Comparison of ENCODE assay signal across 8 mouse cellular contexts in the genomic region with DNA sequence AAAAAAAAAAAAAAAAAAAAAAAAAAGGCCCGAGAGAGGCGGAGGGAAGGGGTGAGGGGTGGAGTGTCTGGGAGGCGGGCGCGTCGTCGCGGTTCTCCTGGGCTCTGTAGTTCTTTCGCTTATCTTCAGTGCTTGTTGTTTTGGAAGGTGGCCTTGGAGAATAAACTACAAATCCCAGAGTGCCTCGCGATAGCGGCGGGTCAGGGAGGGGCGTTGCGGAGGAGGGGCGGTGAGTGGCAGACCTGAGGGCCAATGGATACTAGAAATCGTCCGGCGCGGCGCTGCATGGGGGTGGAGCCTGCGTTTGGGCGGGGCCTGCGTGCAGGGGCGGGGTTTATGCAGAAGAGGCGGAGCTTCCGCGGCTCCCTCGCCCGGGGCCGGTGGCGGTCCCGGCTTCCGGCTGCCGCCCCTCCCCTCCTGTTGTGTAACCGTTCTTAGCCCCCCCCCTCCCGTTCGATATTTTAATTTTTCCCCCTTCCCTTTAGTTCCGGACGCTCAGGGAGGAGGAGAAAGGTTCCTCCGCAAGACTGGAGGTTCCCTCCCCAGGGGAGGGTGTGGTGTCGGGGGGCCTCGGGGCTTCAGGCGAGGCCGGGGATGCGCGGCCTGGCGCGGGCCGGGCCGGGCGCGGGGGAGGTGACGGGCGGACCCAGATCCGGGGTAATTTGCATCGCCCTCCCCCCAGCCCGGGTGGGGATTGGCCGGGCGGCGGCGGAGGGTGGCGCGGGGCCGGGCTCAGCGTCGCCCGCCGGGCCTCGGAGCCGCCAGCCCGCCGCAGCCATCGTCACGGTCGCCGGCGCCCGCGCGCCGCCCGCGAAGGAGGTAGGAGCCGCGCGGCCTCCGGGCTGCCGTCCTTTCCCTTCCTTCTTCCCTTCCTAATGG. TPM values are rescaled to one million over a fixed set of nuclear protein-coding genes. Genes with fewer than 3 reads are reported as not detected.
A peak's percentile ranks its signal among the peaks of the same experiment; 100 is the strongest.
DNase-seq lines count a peak whose midpoint lies in the region; ATAC-seq lines count a peak whose summit lies in the region.

No protein-coding gene starts in this region.

- H3K27ac ChIP-seq in hindbrain, embryonic 11.5 days (ENCODE audit: low read depth, low read length): peak overlapping the region; percentile 90

- H3K9me3 ChIP-seq in hindbrain, embryonic 11.5 days (ENCODE audit: control insufficient read depth, low read length): no peaks in the 10 kb centered on the region

- H3K4me3 ChIP-seq in hindbrain, embryonic 11.5 days (ENCODE audit: low read depth, low read length): peak overlapping the region; percentile 61

- H3K9ac ChIP-seq in hindbrain, embryonic 11.5 days (ENCODE audit: low read depth, low read length): peak overlapping the region; percentile 84

- H3K36me3 ChIP-seq in hindbrain, embryonic 11.5 days (ENCODE audit: control insufficient read depth, insufficient read depth, low read length): no peaks in the 10 kb centered on the region

- peak overlapping the region; percentile 91 for H3K4me2 ChIP-seq in hindbrain, embryonic 11.5 days (replicated peaks; ENCODE audit: low read depth, low read length)

- H3K4me1 ChIP-seq in hindbrain, embryonic 11.5 days (replicated peaks; ENCODE audit: control insufficient read depth, insufficient read depth, low read length): peaks cover 20% of the 10 kb centered on the region

- H3K27me3 ChIP-seq in hindbrain, embryonic 11.5 days (ENCODE audit: control insufficient read depth, insufficient read depth, low read length): peaks cover 28% of the 10 kb centered on the region

- under 1% methylated on average over 64 of the region's 89 CpGs for WGBS in hindbrain, embryonic 11.5 days

- peak; percentile 76 for ATAC-seq in frontal cortex, adult (ENCODE audit: low TSS enrichment)
- ATAC-seq in hindbrain, embryonic 11.5 days (ENCODE audit: low FRiP score): peak; percentile 89

- peak; percentile 99 for DNase-seq in MN1 (ENCODE audit: low spot score)
- peak; percentile 100 for DNase-seq in cerebellum, adult 9-10 months
- DNase-seq in hindbrain, embryonic 11.5 days (ENCODE audit: low spot score): peak; percentile 98
- peak; percentile 100 for DNase-seq in layer of hippocampus, postnatal 10 days (ENCODE audit: low spot score in 2 of 2)
- DNase-seq in lung, postnatal 10 days: peak; percentile 99
- DNase-seq in ovary, postnatal 36 days (ENCODE audit: low spot score): peak; percentile 99
- DNase-seq in thymus, postnatal 25 days: peak; percentile 100

RNA-seq across cellular contexts. Expression of gene Zbtb7a, which starts 2.5 kb away (rescaled TPM):
- 6.6 and 7.9 TPM in 2 replicates for polyA plus RNA-seq in hindbrain, embryonic 11.5 days (2014; fragmentation: Nextera tagmentation; extraction: Ambion mirVana)
- 10 to 100 TPM; 38.4 to 45.2 TPM for total RNA-seq in layer of hippocampus, postnatal 10 days (2021)

RNA-seq across cellular contexts. Expression of gene Pias4, which starts 30.2 kb away (rescaled TPM):
- polyA plus RNA-seq in hindbrain, embryonic 11.5 days (2014; fragmentation: Nextera tagmentation; extraction: Ambion mirVana): 52.7 and 54.1 TPM in 2 replicates
- total RNA-seq in layer of hippocampus, postnatal 10 days (2021): 10 to 100 TPM; 26.7 to 29.7 TPM

RNA-seq across cellular contexts. Expression of gene Map2k2, which starts 31.8 kb away (rescaled TPM):
- 201 and 203 TPM in 2 replicates for polyA plus RNA-seq in hindbrain, embryonic 11.5 days (2014; fragmentation: Nextera tagmentation; extraction: Ambion mirVana)
- total RNA-seq in layer of hippocampus, postnatal 10 days (2021): 100 to 1,000 TPM; 139 to 150 TPM

RNA-seq across cellular contexts. Expression of gene Creb3l3, which starts 38.8 kb away (rescaled TPM):
- polyA plus RNA-seq in hindbrain, embryonic 11.5 days (2014; fragmentation: Nextera tagmentation; extraction: Ambion mirVana): 0.23 and 0.49 TPM in 2 replicates
- total RNA-seq in layer of hippocampus, postnatal 10 days (2021): under 1 TPM; 0.41 to 0.45 TPM

RNA-seq across cellular contexts. Expression of gene Eef2, which starts 38.9 kb away (rescaled TPM):
- 380 and 413 TPM in 2 replicates for polyA plus RNA-seq in hindbrain, embryonic 11.5 days (2014; fragmentation: Nextera tagmentation; extraction: Ambion mirVana)
- total RNA-seq in layer of hippocampus, postnatal 10 days (2021): 1,000 to 10,000 TPM; 1,075 to 1,131 TPM

Comparison
In these comparisons a context has a peak if more than half of its experiments do, and no peak if none do; other contexts are left out.
1. Peak in every context shown above with its lines: DNase-seq, ATAC-seq, H3K4me3 ChIP-seq and H3K27ac ChIP-seq.